Mouse (Mus musculus) colon, adult 2 months (tissue): Measurements from ENCODE around the gene Nod1. TPM values are rescaled to one million over a fixed set of nuclear protein-coding genes. Genes with fewer than 3 reads are reported as not detected.

ENCODE experiments used
- polyA plus RNA-seq: library from polyadenylated mRNA; depleted of rRNA; stranded (reverse); fragments of >200 nt; gene quantifications from 2 replicates; pipeline ENCODE4 v1.2.3, GENCODE M21; 2012; rRNA removed

The Nod1 gene
- 26.6 and 29.8 TPM in 2 replicates for polyA plus RNA-seq

DNA sequence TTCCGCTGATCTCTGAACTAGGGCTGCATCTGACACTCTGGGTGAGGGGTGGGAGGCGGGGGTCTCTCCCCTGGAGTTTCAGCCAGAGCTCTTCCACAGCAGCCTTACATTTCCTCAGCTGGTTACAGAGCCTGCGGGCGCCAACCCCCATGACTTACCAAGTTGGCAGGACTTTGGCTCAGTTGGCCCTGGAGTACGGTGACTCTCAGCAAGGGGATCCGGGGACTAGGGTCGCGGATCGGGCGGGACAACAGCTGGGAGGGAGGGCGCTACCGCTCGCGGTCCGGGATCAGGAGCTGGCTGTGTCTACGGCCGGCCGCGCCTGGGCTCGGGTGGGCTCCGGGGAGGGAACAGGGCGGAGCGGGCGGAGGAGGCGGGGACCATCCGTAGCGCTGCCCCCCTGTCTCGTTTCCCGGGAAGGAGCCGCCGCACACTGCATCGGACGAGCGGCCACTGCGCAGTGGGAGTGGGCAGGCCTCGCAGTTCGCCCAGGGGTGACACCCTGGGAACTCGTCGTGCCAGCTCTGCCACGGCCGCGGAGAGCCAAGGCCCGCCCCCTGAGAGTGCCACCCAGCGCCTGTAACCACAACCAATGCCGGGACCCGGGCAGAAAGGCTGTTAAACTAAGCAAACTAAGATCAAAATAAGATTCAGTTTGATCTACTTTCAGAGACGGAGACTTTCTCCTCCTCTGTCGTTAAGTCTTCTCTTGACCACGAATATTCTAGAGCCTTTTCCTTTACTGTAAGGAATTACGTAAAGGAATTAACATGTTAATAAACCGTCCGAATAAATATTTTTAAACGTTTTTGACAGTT, at the start of gene Nod1:
Gene Nod1, minus strand, starts transcription at position 502 of the 818 bp plus-strand sequence.

DNA sequence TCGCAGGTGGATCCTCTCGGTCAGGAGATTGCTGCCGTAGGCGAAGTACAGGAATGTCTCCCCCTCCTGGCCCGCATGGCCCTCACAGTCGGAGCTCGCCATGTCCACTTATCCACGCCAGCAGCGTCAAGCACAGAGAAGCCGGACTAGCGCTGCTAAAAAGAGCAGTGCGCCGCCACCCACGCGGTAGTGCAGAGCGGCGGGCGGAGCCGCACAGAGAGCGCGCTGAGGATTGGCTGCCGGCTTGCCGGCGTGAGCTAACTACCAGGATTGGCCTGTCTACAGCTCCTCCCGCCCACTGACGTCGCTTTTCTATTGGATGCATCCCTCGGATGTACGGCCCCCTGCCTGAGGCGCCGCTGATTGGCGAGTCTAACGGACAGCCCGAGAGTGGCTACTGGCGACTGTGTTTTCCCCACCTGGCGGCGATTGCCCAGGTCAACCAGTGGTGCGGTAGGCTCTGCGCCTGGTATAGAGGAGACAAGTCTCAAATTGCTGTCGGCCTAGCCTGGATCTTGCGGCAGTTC, 20.4 kb upstream of the Nod1 start, which contains the start of gene Ggct:
Gene Ggct, minus strand, starts transcription at position 217 of the 527 bp plus-strand sequence.

Other genes with a start within 250 kb of the Nod1 start
- 11.8 and 13.0 TPM in 2 replicates for gene Znrf2, start 155.7 kb downstream of the Nod1 start, polyA plus RNA-seq
- 0.66 and 1.8 TPM in 2 replicates for gene Ggct, start 20.3 kb upstream of the Nod1 start, polyA plus RNA-seq
- gene Gars, start 65.4 kb upstream of the Nod1 start, polyA plus RNA-seq: 43.5 and 45.0 TPM in 2 replicates
- gene Crhr2, start 160.4 kb upstream of the Nod1 start, polyA plus RNA-seq: 0.44 and 1.4 TPM in 2 replicates
- gene Inmt, start 202.4 kb upstream of the Nod1 start, polyA plus RNA-seq: 1.4 and 3.4 TPM in 2 replicates
- 2.5 and 3.2 TPM in 2 replicates for gene Mindy4, start 230.8 kb upstream of the Nod1 start, polyA plus RNA-seq